Mouse (Mus musculus) stomach, embryonic 14.5 days (tissue): ENCODE measurements around the gene Prtg. TPM values are rescaled to one million over a fixed set of nuclear protein-coding genes. Genes with fewer than 3 reads are reported as not detected.

Experiments
- ATAC-seq: fragments of 200-750 bp; cut with Nextera tagmentation; 2 replicates; pipeline ENCODE4 v1.8.0; 2017; ENCODE audit warnings: low read depth, moderate TSS enrichment; ENCODE audit not compliant: insufficient number of reproducible peaks, insufficient read depth, low FRiP score
- H3K27ac ChIP-seq: fragments of 300-500 bp; sonication (generic); 2 replicates; pipeline ENCODE4 v1.5.1; 2014; ENCODE audit warnings: mild to moderate bottlenecking, low read length, moderate library complexity, mixed read lengths
- H3K27me3 ChIP-seq: fragments of 300-500 bp; sonication (generic); 2 replicates; pipeline ENCODE4 v1.6.1; 2014; ENCODE audit warnings: low read length, control low read depth, mixed read lengths; ENCODE audit not compliant: control insufficient read depth, insufficient read depth
- H3K36me3 ChIP-seq: fragments of 300-500 bp; sonication (generic); 2 replicates; pipeline ENCODE4 v1.6.1; 2014; ENCODE audit warnings: mild to moderate bottlenecking, control low read depth, low read length, moderate library complexity, mixed read lengths; ENCODE audit not compliant: control insufficient read depth, insufficient read depth
- H3K4me1 ChIP-seq: fragments of 300-500 bp; sonication (generic); 2 replicates; pipeline ENCODE4 v1.6.1; 2014; ENCODE audit warnings: low read length, control low read depth, mixed read lengths; ENCODE audit not compliant: control insufficient read depth, insufficient read depth
- H3K4me2 ChIP-seq: fragments of 300-500 bp; sonication (generic); replicated peaks from 2 replicates; pipeline ENCODE4 v1.6.1; 2014; ENCODE audit warnings: low read depth, low read length, control low read depth
- H3K4me3 ChIP-seq: fragments of 300-500 bp; sonication (generic); 2 replicates; pipeline ENCODE4 v1.5.1; 2014; ENCODE audit warnings: low read depth, low read length, control low read depth
- H3K9ac ChIP-seq: fragments of 300-500 bp; sonication (generic); replicated peaks from 2 replicates; pipeline ENCODE4 v1.6.1; 2014; ENCODE audit warnings: low read depth, mild to moderate bottlenecking, control low read depth, low read length, moderate library complexity, mixed read lengths
- H3K9me3 ChIP-seq: fragments of 300-500 bp; sonication (generic); 2 replicates; pipeline ENCODE4 v1.6.1; 2016; ENCODE audit warnings: low read depth, low read length, control low read depth; ENCODE audit not compliant: control insufficient read depth
- WGBS: fragments of 180-500 bp; shearing (Covaris S2); extraction: QIAGEN DNeasy Blood & Tissue Kit; methylation state at CpG from one replicate; pipeline ENCODE4 v1.1.7; 2014; 5-methylcytosine and 5-hydroxymethylcytosine counted together
- polyA plus RNA-seq: library from polyadenylated mRNA; unstranded; fragments of >200 nt; fragmentation: Nextera tagmentation; extraction: Ambion mirVana; gene quantifications from 2 replicates; pipeline ENCODE4 v1.2.1, GENCODE M21; 2014

The Prtg gene
- polyA plus RNA-seq, 1 experiment from 2014 or later, result 0.68 TPM

- ATAC-seq, result no peak
- 39% methylated on average over 6 of the region's 6 CpGs for WGBS
- no peak overlapping the region for H3K27ac ChIP-seq
Measured at GRCm38 (mm10) chr9:72837598-72838160, 31.0 kb downstream of the Prtg start.

GRCm38 (mm10) chr9:72838256-72838655, 31.6 kb downstream of the Prtg start:
- WGBS, result 32% methylated on average over 3 of the region's 3 CpGs
- no peak for ATAC-seq
- H3K4me2 ChIP-seq, result no peak overlapping the region
- no peaks in the 10 kb centered on the region for H3K9me3 ChIP-seq
- H3K4me1 ChIP-seq, result peaks cover 25% of the 10 kb centered on the region
- H3K27ac ChIP-seq, result no peak overlapping the region
- H3K4me3 ChIP-seq, result no peak overlapping the region
- H3K36me3 ChIP-seq, result no peaks in the 10 kb centered on the region
- H3K9ac ChIP-seq, result no peak overlapping the region
- H3K27me3 ChIP-seq, result no peaks in the 10 kb centered on the region

More at GRCm38 (mm10) chr9:72837598-72838160, 31.0 kb downstream of the Prtg start:
- H3K36me3 ChIP-seq, result no peaks in the 10 kb centered on the region
- H3K27me3 ChIP-seq, result no peaks in the 10 kb centered on the region
- peaks cover 25% of the 10 kb centered on the region for H3K4me1 ChIP-seq
- H3K9ac ChIP-seq, result no peak overlapping the region
- H3K4me2 ChIP-seq, result no peak overlapping the region
- no peaks in the 10 kb centered on the region for H3K9me3 ChIP-seq
- no peak overlapping the region for H3K4me3 ChIP-seq

- Histone ChIP-seq H3K9ac (no peak overlapping the region), H3K4me2 (no peak overlapping the region), H3K9me3 (no peaks in the 10 kb centered on the region), H3K4me1 (peaks cover 20% of the 10 kb centered on the region), H3K27ac (no peak overlapping the region), H3K36me3 (no peaks in the 10 kb centered on the region), H3K27me3 (no peaks in the 10 kb centered on the region), H3K4me3 (no peak overlapping the region)
- no peak for ATAC-seq
- 90% methylated on average over 15 of the region's 15 CpGs for WGBS
Measured at GRCm38 (mm10) chr9:72839346-72839990, 32.8 kb downstream of the Prtg start.

GRCm38 (mm10) chr9:72844496-72844895, 37.8 kb downstream of the Prtg start:
- no peak overlapping the region for H3K4me2 ChIP-seq
- no peak for ATAC-seq
- 74% methylated on average over 5 of the region's 5 CpGs for WGBS
- no peak overlapping the region for H3K9ac ChIP-seq
- no peaks in the 10 kb centered on the region; the same call in 1 of the 2 replicates for H3K9me3 ChIP-seq
- H3K27me3 ChIP-seq, result no peaks in the 10 kb centered on the region
- no peak overlapping the region for H3K27ac ChIP-seq
- no peak overlapping the region for H3K4me3 ChIP-seq
- H3K4me1 ChIP-seq, result no peaks in the 10 kb centered on the region
- H3K36me3 ChIP-seq, result no peaks in the 10 kb centered on the region

GRCm38 (mm10) chr9:72846160-72846559, 39.5 kb downstream of the Prtg start:
- Histone ChIP-seq H3K27ac (no peak overlapping the region), H3K4me1 (no peaks in the 10 kb centered on the region), H3K36me3 (no peaks in the 10 kb centered on the region), H3K9me3 (no peaks in the 10 kb centered on the region; the same call in 1 of the 2 replicates), H3K4me3 (no peak overlapping the region), H3K27me3 (no peaks in the 10 kb centered on the region), H3K9ac (no peak overlapping the region), H3K4me2 (no peak overlapping the region)
- 91% methylated on average over 4 of the region's 4 CpGs for WGBS
- ATAC-seq, result no peak

- H3K36me3 ChIP-seq, result no peaks in the 10 kb centered on the region
Measured at GRCm38 (mm10) chr9:72851541-72851940, 44.9 kb downstream of the Prtg start.

GRCm38 (mm10) chr9:72851979-72852378, 45.3 kb downstream of the Prtg start:
- no peaks in the 10 kb centered on the region for H3K27me3 ChIP-seq
- H3K9ac ChIP-seq, result no peak overlapping the region
- H3K4me1 ChIP-seq, result no peaks in the 10 kb centered on the region
- 92% methylated on average over 5 of the region's 5 CpGs for WGBS
- ATAC-seq, result no peak
- no peak overlapping the region for H3K4me3 ChIP-seq
- H3K36me3 ChIP-seq, result no peaks in the 10 kb centered on the region
- no peak overlapping the region for H3K27ac ChIP-seq
- H3K9me3 ChIP-seq, result no peaks in the 10 kb centered on the region; the same call in 1 of the 2 replicates
- no peak overlapping the region for H3K4me2 ChIP-seq

More at GRCm38 (mm10) chr9:72851541-72851940, 44.9 kb downstream of the Prtg start:
- Histone ChIP-seq H3K4me2 (no peak overlapping the region), H3K27ac (no peak overlapping the region), H3K4me1 (no peaks in the 10 kb centered on the region), H3K9me3 (no peaks in the 10 kb centered on the region; the same call in 1 of the 2 replicates), H3K9ac (no peak overlapping the region), H3K4me3 (no peak overlapping the region), H3K27me3 (no peaks in the 10 kb centered on the region)
- 93% methylated on average over 10 of the region's 10 CpGs for WGBS
- ATAC-seq, result no peak

GRCm38 (mm10) chr9:72853681-72854190, 47.1 kb downstream of the Prtg start:
- Histone ChIP-seq H3K9ac (no peak overlapping the region), H3K4me3 (no peak overlapping the region), H3K27ac (no peak overlapping the region), H3K4me2 (peak overlapping the region; percentile 8; the same call in 1 of the 2 replicates), H3K9me3 (no peaks in the 10 kb centered on the region; the same call in 1 of the 2 replicates), H3K27me3 (no peaks in the 10 kb centered on the region), H3K4me1 (no peaks in the 10 kb centered on the region), H3K36me3 (no peaks in the 10 kb centered on the region)
- WGBS, result 47% methylated on average over 13 of the region's 13 CpGs
- ATAC-seq, result no peak
